Mouse (Mus musculus) stomach, embryonic 16.5 days (tissue): ENCODE measurements around the gene Cblb. TPM values are rescaled to one million over a fixed set of nuclear protein-coding genes. Genes with fewer than 3 reads are reported as not detected.

ENCODE experiments used
- ATAC-seq: fragments of 200-750 bp; cut with Nextera tagmentation; 2 replicates; pipeline ENCODE4 v1.8.0; 2017; ENCODE audit warnings: moderate number of reproducible peaks, moderate TSS enrichment; ENCODE audit not compliant: insufficient read depth, low FRiP score
- H3K27ac ChIP-seq: fragments of 300-500 bp; sonication (generic); 2 replicates; pipeline ENCODE4 v1.5.1; 2014; ENCODE audit warnings: low read length
- H3K27me3 ChIP-seq: fragments of 300-500 bp; sonication (generic); 2 replicates; pipeline ENCODE4 v1.6.1; 2014; ENCODE audit warnings: low read length, control low read depth, mixed read lengths; ENCODE audit not compliant: control insufficient read depth, insufficient read depth
- H3K36me3 ChIP-seq: fragments of 300-500 bp; sonication (generic); 2 replicates; pipeline ENCODE4 v1.6.1; 2014; ENCODE audit warnings: low read length; ENCODE audit not compliant: control insufficient read depth, insufficient read depth
- H3K4me1 ChIP-seq: fragments of 300-500 bp; sonication (generic); 2 replicates; pipeline ENCODE4 v1.6.1; 2014; ENCODE audit warnings: low read length, control low read depth, mixed read lengths; ENCODE audit not compliant: control insufficient read depth, insufficient read depth
- H3K4me2 ChIP-seq: fragments of 300-500 bp; sonication (generic); 2 replicates; pipeline ENCODE4 v1.6.1; 2014; ENCODE audit warnings: low read depth, low read length, mixed read lengths
- H3K4me3 ChIP-seq: fragments of 300-500 bp; sonication (generic); replicated peaks from 2 replicates; pipeline ENCODE4 v1.5.1; 2014; ENCODE audit warnings: mild to moderate bottlenecking, low read length
- H3K9ac ChIP-seq: fragments of 300-500 bp; sonication (generic); 2 replicates; pipeline ENCODE4 v1.6.1; 2014; ENCODE audit warnings: low read length
- H3K9me3 ChIP-seq: fragments of 300-500 bp; sonication (generic); replicated peaks from 2 replicates; pipeline ENCODE4 v1.6.1; 2016; ENCODE audit warnings: low read length, control low read depth; ENCODE audit not compliant: control insufficient read depth
- WGBS: fragments of 180-500 bp; shearing (Covaris S2); extraction: QIAGEN DNeasy Blood & Tissue Kit; methylation state at CpG from one replicate; pipeline ENCODE4 v1.1.7; 2014; 5-methylcytosine and 5-hydroxymethylcytosine counted together
- polyA plus RNA-seq: library from polyadenylated mRNA; unstranded; fragments of >200 nt; fragmentation: Nextera tagmentation; extraction: Ambion mirVana; gene quantifications from 2 replicates; pipeline ENCODE4 v1.2.1, GENCODE M21; 2015

Gene Cblb
- polyA plus RNA-seq, 1 experiment from 2014 or later: 11.7 TPM

DNA sequence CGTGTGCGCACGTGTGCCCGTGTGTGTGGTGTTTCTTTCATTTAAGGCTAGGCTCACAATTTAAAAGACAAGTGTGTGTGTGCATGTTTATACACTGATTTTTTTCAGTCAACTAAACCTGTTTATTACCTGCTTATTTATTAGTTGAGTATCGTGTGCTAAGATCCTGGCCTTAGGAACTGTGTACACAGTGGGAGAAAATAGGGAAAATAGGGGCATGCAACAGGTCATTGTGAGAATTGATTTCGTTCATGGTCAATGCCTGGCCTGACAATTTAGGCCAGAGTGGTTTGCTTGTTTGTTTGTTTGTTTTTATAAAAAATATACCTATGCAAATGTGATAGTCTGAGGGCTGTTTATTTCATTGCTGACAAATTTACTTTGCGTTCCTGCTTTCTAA lies 13.5 kb downstream of the Cblb start:
- H3K4me3 ChIP-seq: no peak overlapping the region
- no peak overlapping the region for H3K27ac ChIP-seq
- H3K36me3 ChIP-seq: peaks cover 16% of the 10 kb centered on the region; the same call in 1 of the 2 replicates
- no peaks in the 10 kb centered on the region for H3K4me1 ChIP-seq
- no peaks in the 10 kb centered on the region for H3K27me3 ChIP-seq
- ATAC-seq: no peak
- H3K9ac ChIP-seq: no peak overlapping the region
- whole genome bisulfite sequencing: 92% methylated on average over 7 of the region's 7 CpGs
- no peak overlapping the region for H3K4me2 ChIP-seq
- H3K9me3 ChIP-seq: no peaks in the 10 kb centered on the region

DNA sequence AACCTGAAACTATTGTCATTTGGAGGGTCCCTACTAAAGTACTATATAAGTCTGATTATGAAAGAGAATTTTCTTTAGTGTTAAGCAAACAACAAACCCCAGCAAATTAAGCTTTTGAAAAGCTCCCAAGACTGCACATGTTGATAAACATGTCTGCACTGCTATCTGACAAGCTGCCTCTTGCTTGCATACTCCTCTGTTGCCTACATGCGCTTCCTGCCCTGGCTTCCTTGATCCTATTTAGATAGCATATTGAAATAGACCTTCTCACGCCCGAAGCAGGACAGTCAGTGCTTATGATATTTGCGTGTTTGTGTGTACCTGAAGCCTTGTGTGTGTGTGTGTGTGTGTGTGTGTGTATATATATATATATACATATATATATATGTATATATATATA lies 14.0 kb downstream of the Cblb start:
- no peak for ATAC-seq
- H3K36me3 ChIP-seq: peaks cover 16% of the 10 kb centered on the region; the same call in 1 of the 2 replicates
- no peaks in the 10 kb centered on the region for H3K4me1 ChIP-seq
- H3K27me3 ChIP-seq: no peaks in the 10 kb centered on the region
- H3K27ac ChIP-seq: no peak overlapping the region
- H3K4me2 ChIP-seq: no peak overlapping the region
- no peaks in the 10 kb centered on the region for H3K9me3 ChIP-seq
- no peak overlapping the region for H3K4me3 ChIP-seq
- H3K9ac ChIP-seq: no peak overlapping the region
- WGBS: 70% methylated on average over 4 of the region's 4 CpGs

DNA sequence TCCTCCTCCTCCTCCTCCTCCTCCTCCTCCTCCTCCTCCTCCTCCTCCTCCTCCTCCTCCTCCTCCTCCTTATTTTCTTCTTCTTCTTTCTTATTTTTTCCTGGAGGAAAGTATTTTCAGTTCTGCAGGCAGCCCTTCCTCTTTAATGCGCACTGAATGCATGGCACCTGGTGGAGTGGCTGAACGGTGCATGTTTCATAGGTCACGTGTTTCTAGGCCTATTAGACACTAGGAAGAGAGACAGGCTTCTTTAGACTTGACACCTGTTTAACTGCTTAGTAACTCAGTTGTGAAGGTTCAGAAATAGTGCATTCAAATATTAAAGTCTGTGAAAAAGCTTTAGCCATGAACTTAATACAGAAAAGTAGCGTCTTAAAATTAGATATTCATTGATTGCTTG lies 15.4 kb downstream of the Cblb start:
- no peak for ATAC-seq
- Histone ChIP-seq H3K4me2 (no peak overlapping the region), H3K27ac (no peak overlapping the region), H3K36me3 (peaks cover 12% of the 10 kb centered on the region; the same call in 1 of the 2 replicates), H3K9me3 (no peaks in the 10 kb centered on the region), H3K27me3 (no peaks in the 10 kb centered on the region), H3K9ac (no peak overlapping the region), H3K4me3 (no peak overlapping the region), H3K4me1 (no peaks in the 10 kb centered on the region)
- WGBS: 89% methylated on average over 4 of the region's 4 CpGs

DNA sequence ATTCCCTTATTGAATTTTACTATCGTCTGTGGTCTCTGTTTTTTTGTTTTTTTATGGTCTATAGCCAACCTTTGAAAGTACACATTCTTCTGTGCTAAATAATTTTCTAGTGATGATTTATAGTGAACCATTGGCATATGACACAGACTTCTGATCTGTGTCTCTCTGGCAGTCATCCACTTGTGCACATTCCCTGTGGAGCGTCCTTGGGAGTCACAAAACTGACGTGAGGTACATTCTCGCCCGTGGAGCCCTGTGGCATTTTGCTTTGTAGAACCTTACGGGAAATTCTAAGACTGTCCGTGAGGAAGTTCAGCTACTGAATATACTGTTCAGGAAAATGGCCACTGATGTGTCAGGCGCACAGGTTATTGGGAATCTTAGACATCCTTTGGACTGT lies 20.1 kb downstream of the Cblb start:
- Histone ChIP-seq H3K27ac (no peak overlapping the region), H3K4me1 (peaks cover under 1% of the 10 kb centered on the region; the same call in 1 of the 2 replicates), H3K27me3 (no peaks in the 10 kb centered on the region), H3K9ac (no peak overlapping the region), H3K36me3 (peaks cover 12% of the 10 kb centered on the region; the same call in 1 of the 2 replicates), H3K4me3 (no peak overlapping the region), H3K4me2 (no peak overlapping the region), H3K9me3 (no peaks in the 10 kb centered on the region)
- 92% methylated on average over 8 of the region's 8 CpGs for WGBS
- no peak for ATAC-seq

DNA sequence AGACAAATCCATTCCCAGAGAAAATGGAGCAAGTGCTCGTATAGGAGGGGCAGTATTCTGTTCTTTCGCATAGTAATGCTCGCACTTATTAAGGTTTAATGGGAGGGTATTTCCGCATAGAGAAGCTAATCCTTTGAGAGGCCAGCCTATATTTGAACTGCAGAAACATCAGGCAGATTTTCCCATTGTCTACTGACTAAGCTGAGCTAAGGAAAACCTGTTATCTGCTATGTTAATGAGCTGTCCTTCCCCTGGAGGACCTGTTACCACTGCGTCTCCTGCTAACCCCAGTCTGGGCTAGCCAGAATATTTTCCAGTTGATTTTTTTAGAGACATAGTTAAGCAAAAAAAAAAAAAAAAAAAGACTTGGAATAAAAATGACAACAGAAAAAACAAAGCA lies 21.7 kb downstream of the Cblb start:
- 73% methylated on average over 5 of the region's 5 CpGs for WGBS
- ATAC-seq: no peak
- no peak overlapping the region for H3K4me2 ChIP-seq
- no peaks in the 10 kb centered on the region for H3K27me3 ChIP-seq
- no peak overlapping the region for H3K27ac ChIP-seq
- no peak overlapping the region for H3K9ac ChIP-seq
- H3K9me3 ChIP-seq: no peaks in the 10 kb centered on the region
- peaks cover 7% of the 10 kb centered on the region; the same call in 1 of the 2 replicates for H3K36me3 ChIP-seq
- peaks cover 7% of the 10 kb centered on the region; the same call in 1 of the 2 replicates for H3K4me1 ChIP-seq
- no peak overlapping the region for H3K4me3 ChIP-seq

DNA sequence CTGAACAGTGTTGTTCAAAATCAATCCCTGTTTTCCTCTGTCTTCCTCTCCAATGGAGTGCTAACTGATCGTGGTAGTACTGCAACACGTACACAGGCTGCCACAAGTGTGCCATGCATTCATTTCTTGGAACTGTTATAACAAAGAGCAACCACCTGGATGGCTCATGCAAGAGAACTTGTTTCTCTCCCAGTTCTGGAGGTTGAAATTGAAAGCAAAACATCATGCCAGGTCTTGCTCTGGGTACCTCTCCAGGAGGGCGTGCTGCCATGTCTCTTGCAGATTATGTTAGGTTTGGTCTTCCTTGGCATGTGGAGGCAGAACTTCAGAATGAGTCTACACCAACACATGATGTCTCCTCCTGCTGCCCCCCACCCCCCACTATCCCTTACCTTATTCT lies 24.2 kb downstream of the Cblb start:
- no peaks in the 10 kb centered on the region for H3K36me3 ChIP-seq
- no peak for ATAC-seq
- H3K9me3 ChIP-seq: no peaks in the 10 kb centered on the region
- no peak overlapping the region for H3K4me3 ChIP-seq
- WGBS: 89% methylated on average over 3 of the region's 3 CpGs
- no peak overlapping the region for H3K4me2 ChIP-seq
- no peaks in the 10 kb centered on the region for H3K27me3 ChIP-seq
- no peak overlapping the region for H3K27ac ChIP-seq
- H3K9ac ChIP-seq: no peak overlapping the region
- H3K4me1 ChIP-seq: peaks cover 21% of the 10 kb centered on the region

DNA sequence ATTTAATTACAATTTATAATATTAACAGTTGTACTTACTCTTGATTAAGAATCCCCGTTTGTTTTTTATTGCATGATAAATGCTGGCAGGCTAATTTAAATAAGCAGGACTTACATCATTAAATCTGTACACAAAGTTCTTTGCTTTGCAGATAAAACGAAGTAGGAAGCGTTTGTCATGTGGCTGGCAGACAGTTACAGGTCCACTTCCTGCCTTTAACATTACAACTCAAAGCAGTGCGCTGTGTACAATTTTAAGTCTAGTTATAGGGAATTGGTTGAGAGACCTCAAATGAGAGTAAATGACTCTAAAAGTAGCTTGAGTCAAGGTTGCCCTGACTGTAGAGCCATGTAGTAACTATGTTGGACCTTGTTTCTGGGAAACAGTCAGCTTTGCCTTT lies 25.1 kb downstream of the Cblb start:
- no peak for ATAC-seq

DNA sequence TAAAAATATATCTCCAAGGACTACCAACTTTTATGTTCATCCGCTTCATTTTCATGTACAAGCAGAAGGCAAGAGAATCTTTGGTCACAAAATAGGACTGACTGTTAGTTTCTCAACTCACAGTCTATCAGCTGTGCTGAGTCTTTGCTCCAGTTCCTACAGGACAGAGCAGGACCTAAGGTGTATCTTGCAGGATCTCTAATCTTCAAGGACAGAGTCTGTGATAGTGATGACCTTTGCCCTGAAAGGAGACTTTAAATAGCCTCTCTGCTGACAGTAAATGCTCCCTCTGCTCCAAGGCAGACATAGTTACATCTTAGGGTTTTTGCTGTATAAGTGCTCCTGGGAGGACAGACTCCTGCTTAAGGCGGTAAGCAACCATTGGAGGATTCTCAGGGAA lies 26.3 kb downstream of the Cblb start:
- H3K27ac ChIP-seq: no peak overlapping the region
- WGBS: 94% methylated on average over 2 of the region's 2 CpGs
- ATAC-seq: no peak

More for the DNA sequence above, 25.1 kb downstream of the Cblb start:
- no peak overlapping the region for H3K4me2 ChIP-seq
- no peak overlapping the region for H3K4me3 ChIP-seq
- peaks cover 30% of the 10 kb centered on the region for H3K4me1 ChIP-seq
- 47% methylated on average over 4 of the region's 4 CpGs for WGBS
- H3K9me3 ChIP-seq: no peaks in the 10 kb centered on the region
- H3K27me3 ChIP-seq: no peaks in the 10 kb centered on the region
- no peak overlapping the region for H3K9ac ChIP-seq
- no peaks in the 10 kb centered on the region for H3K36me3 ChIP-seq
- H3K27ac ChIP-seq: no peak overlapping the region

DNA sequence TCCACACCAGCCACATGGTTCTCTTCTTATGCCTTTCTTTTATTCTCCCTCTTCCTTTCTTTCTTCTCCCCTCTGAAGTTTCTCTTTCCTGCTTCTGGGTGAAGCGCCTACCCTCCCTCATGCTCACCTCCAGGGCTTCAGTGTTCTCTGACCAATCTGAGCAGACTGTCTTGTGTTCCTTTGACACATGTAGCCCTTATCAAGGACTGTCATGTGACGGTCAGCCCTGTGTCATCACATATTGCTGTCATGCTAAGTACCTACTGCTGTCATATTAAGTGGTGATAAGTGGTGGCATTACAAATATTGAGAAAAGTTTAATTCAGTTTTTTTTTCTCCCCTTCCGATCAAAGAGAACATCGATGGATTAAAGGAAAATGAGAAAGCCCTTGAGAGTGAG lies 28.5 kb downstream of the Cblb start:
- Histone ChIP-seq H3K27me3 (no peaks in the 10 kb centered on the region), H3K4me2 (no peak overlapping the region), H3K27ac (no peak overlapping the region; the same call in 1 of the 2 replicates), H3K9me3 (no peaks in the 10 kb centered on the region), H3K4me3 (no peak overlapping the region), H3K9ac (no peak overlapping the region), H3K4me1 (peaks cover 38% of the 10 kb centered on the region), H3K36me3 (no peaks in the 10 kb centered on the region)
- WGBS: 63% methylated on average over 4 of the region's 4 CpGs
- ATAC-seq: no peak

More for the DNA sequence above, 26.3 kb downstream of the Cblb start:
- peaks cover 38% of the 10 kb centered on the region for H3K4me1 ChIP-seq
- no peak overlapping the region for H3K9ac ChIP-seq
- no peak overlapping the region for H3K4me2 ChIP-seq
- no peaks in the 10 kb centered on the region for H3K36me3 ChIP-seq
- no peaks in the 10 kb centered on the region for H3K27me3 ChIP-seq
- H3K9me3 ChIP-seq: no peaks in the 10 kb centered on the region
- no peak overlapping the region for H3K4me3 ChIP-seq
